Mouse (Mus musculus): ENCODE data around the gene Gja1. TPM values are rescaled to one million over a fixed set of nuclear protein-coding genes. Genes with fewer than 3 reads are reported as not detected.

Gja1 gene
- polyA plus RNA-seq, 1 experiment: 21.4 TPM

- H3K36me3 ChIP-seq (ENCODE audit: control insufficient read depth, insufficient read depth): no peaks in the 10 kb centered on the region
- H3K27me3 ChIP-seq (ENCODE audit: control insufficient read depth, insufficient read depth, insufficient read length): no peaks in the 10 kb centered on the region
- no peaks in the 10 kb centered on the region for H3K79me2 ChIP-seq (ENCODE audit: control insufficient read depth, insufficient read depth)
- TF ChIP-seq TCF3 (IDR thresholded peaks at IDR 0.05; ENCODE audit: insufficient read length, low read depth) (no peak), USF1 (IDR thresholded peaks at IDR 0.05; ENCODE audit: low read depth) (no peak), TCF12 (IDR thresholded peaks at IDR 0.05; ENCODE audit: insufficient read depth, poor library complexity, severe bottlenecking) (no peak), POLR2AphosphoS2 (IDR thresholded peaks at IDR 0.05; ENCODE audit: insufficient read length, low read depth) (no peak), SRF (IDR thresholded peaks at IDR 0.05; ENCODE audit: control insufficient read depth, insufficient read length, low read depth) (no peak), CEBPB (IDR thresholded peaks at IDR 0.05; ENCODE audit: insufficient read depth, poor library complexity, severe bottlenecking) (no peak), MYOD1 (IDR thresholded peaks at IDR 0.05; ENCODE audit: control insufficient read depth in 1 of 3, insufficient read length in 2 of 3, low read depth in 2 of 3) (no peak), REST (IDR thresholded peaks at IDR 0.05; ENCODE audit: insufficient read depth, insufficient read length) (no peak), MAX (IDR thresholded peaks at IDR 0.05; ENCODE audit: low read depth) (no peak), POLR2A (IDR thresholded peaks at IDR 0.05; ENCODE audit: insufficient read length, low read depth) (no peak), MYOG (IDR thresholded peaks at IDR 0.05; ENCODE audit: control insufficient read depth in 1 of 3, insufficient read depth in 1 of 3, insufficient read length in 2 of 3, low read depth in 2 of 3) (no peak), E2F4 (IDR thresholded peaks at IDR 0.05; ENCODE audit: insufficient read depth) (no peak)
- H3K4me3 ChIP-seq: no peak overlapping the region
- no peak overlapping the region for H3K4me2 ChIP-seq (ENCODE audit: low read depth)
- H3ac ChIP-seq (ENCODE audit: control insufficient read depth, insufficient read length): no peak overlapping the region
These were observed 60.2 kb downstream of the Gja1 start for GRCm38 (mm10) chr10:56437290-56437689.

GRCm38 (mm10) chr10:56439638-56440037 is 62.5 kb downstream of the Gja1 start:
- no peak for TF ChIP-seq CEBPB (IDR thresholded peaks at IDR 0.05; ENCODE audit: insufficient read depth, poor library complexity, severe bottlenecking)
- H3K4me3 ChIP-seq: no peak overlapping the region

GRCm38 (mm10) chr10:56444457-56444856 is 67.3 kb downstream of the Gja1 start:
- H3ac ChIP-seq (ENCODE audit: control insufficient read depth, insufficient read length): no peak overlapping the region
- H3K4me2 ChIP-seq (ENCODE audit: low read depth): no peak overlapping the region
- TF ChIP-seq TCF12 (IDR thresholded peaks at IDR 0.05; ENCODE audit: insufficient read depth, poor library complexity, severe bottlenecking) (no peak), POLR2AphosphoS2 (IDR thresholded peaks at IDR 0.05; ENCODE audit: insufficient read length, low read depth) (no peak), E2F4 (IDR thresholded peaks at IDR 0.05; ENCODE audit: insufficient read depth) (no peak), MAX (IDR thresholded peaks at IDR 0.05; ENCODE audit: low read depth) (no peak), POLR2A (IDR thresholded peaks at IDR 0.05; ENCODE audit: insufficient read length, low read depth) (no peak), SRF (IDR thresholded peaks at IDR 0.05; ENCODE audit: control insufficient read depth, insufficient read length, low read depth) (no peak), CEBPB (IDR thresholded peaks at IDR 0.05; ENCODE audit: insufficient read depth, poor library complexity, severe bottlenecking) (no peak), REST (IDR thresholded peaks at IDR 0.05; ENCODE audit: insufficient read depth, insufficient read length) (no peak), MYOG (IDR thresholded peaks at IDR 0.05; ENCODE audit: control insufficient read depth in 1 of 3, insufficient read depth in 1 of 3, insufficient read length in 2 of 3, low read depth in 2 of 3) (no peak), TCF3 (IDR thresholded peaks at IDR 0.05; ENCODE audit: insufficient read length, low read depth) (no peak), MYOD1 (IDR thresholded peaks at IDR 0.05; ENCODE audit: control insufficient read depth in 1 of 3, insufficient read length in 2 of 3, low read depth in 2 of 3) (no peak)
- H3K36me3 ChIP-seq (ENCODE audit: control insufficient read depth, insufficient read depth): no peaks in the 10 kb centered on the region
- H3K4me3 ChIP-seq: no peak overlapping the region
- no peaks in the 10 kb centered on the region for H3K27me3 ChIP-seq (ENCODE audit: control insufficient read depth, insufficient read depth, insufficient read length)
- H3K79me2 ChIP-seq (ENCODE audit: control insufficient read depth, insufficient read depth): no peaks in the 10 kb centered on the region

More at GRCm38 (mm10) chr10:56439638-56440037, 62.5 kb downstream of the Gja1 start:
- no peak overlapping the region for H3K4me2 ChIP-seq (ENCODE audit: low read depth)
- no peak overlapping the region for H3ac ChIP-seq (ENCODE audit: control insufficient read depth, insufficient read length)
- no peaks in the 10 kb centered on the region for H3K36me3 ChIP-seq (ENCODE audit: control insufficient read depth, insufficient read depth)
- H3K27me3 ChIP-seq (ENCODE audit: control insufficient read depth, insufficient read depth, insufficient read length): no peaks in the 10 kb centered on the region
- no peaks in the 10 kb centered on the region for H3K79me2 ChIP-seq (ENCODE audit: control insufficient read depth, insufficient read depth)

GRCm38 (mm10) chr10:56449030-56449429 is 71.9 kb downstream of the Gja1 start:
- Histone ChIP-seq H3ac (ENCODE audit: control insufficient read depth, insufficient read length) (no peak overlapping the region), H3K36me3 (ENCODE audit: control insufficient read depth, insufficient read depth) (no peaks in the 10 kb centered on the region)

More at GRCm38 (mm10) chr10:56449030-56449429, 71.9 kb downstream of the Gja1 start:
- TF ChIP-seq MAX (IDR thresholded peaks at IDR 0.05; ENCODE audit: low read depth) (no peak), E2F4 (IDR thresholded peaks at IDR 0.05; ENCODE audit: insufficient read depth) (no peak), SRF (IDR thresholded peaks at IDR 0.05; ENCODE audit: control insufficient read depth, insufficient read length, low read depth) (no peak)
- Histone ChIP-seq H3K4me2 (ENCODE audit: low read depth) (no peak overlapping the region), H3K27me3 (ENCODE audit: control insufficient read depth, insufficient read depth, insufficient read length) (no peaks in the 10 kb centered on the region), H3K79me2 (ENCODE audit: control insufficient read depth, insufficient read depth) (no peaks in the 10 kb centered on the region), H3K4me3 (no peak overlapping the region)

Other genes starting within 250 kb of the Gja1 start
- 1.0 TPM for gene Tbc1d32, start 148.6 kb upstream of the Gja1 start, polyA plus RNA-seq (2012; fragmentation: generic; extraction: Trizol)

Data from myocyte (in vitro differentiated cells).